Mouse (Mus musculus) forebrain, embryonic 10.5 days (tissue): ENCODE data around the gene Erv3. TPM values are rescaled to one million over a fixed set of nuclear protein-coding genes. Genes with fewer than 3 reads are reported as not detected.
"Not testable (repeated sequence)": the region's sequence is repeated elsewhere in the genome, so short reads cannot be mapped to it uniquely, and the experiment has no call there.

Source experiments
- DNase-seq: peaks from one replicate; pipeline ENCODE4 v3.0.0-alpha.2; 2017; ENCODE audit warnings: low spot score; ENCODE audit errors: extremely low spot score
- H3K27ac ChIP-seq: fragments of 300-500 bp; sonication (generic); 2 replicates; pipeline ENCODE4 v1.5.1; 2016; ENCODE audit warnings: mild to moderate bottlenecking
- H3K27me3 ChIP-seq: fragments of 300-500 bp; sonication (generic); 2 replicates; pipeline ENCODE4 v1.6.1; 2016; ENCODE audit warnings: mild to moderate bottlenecking; ENCODE audit not compliant: poor library complexity, severe bottlenecking
- H3K36me3 ChIP-seq: fragments of 300-500 bp; sonication (generic); replicated peaks from 2 replicates; pipeline ENCODE4 v1.6.1; 2016; ENCODE audit warnings: mild to moderate bottlenecking, moderate library complexity
- H3K4me1 ChIP-seq: fragments of 300-500 bp; sonication (generic); 2 replicates; pipeline ENCODE4 v1.6.1; 2016
- H3K4me3 ChIP-seq: fragments of 300-500 bp; sonication (generic); 2 replicates; pipeline ENCODE4 v1.5.1; 2016; ENCODE audit warnings: mild to moderate bottlenecking, moderate library complexity
- H3K9me3 ChIP-seq: fragments of 300-500 bp; sonication (generic); 2 replicates; pipeline ENCODE4 v1.6.1; 2016; ENCODE audit warnings: mild to moderate bottlenecking, moderate library complexity
- WGBS: fragments of 180-500 bp; shearing (Covaris S2); methylation state at CpG from one replicate; pipeline ENCODE4 v1.1.7; 2016; 5-methylcytosine and 5-hydroxymethylcytosine counted together
- polyA plus RNA-seq: library from polyadenylated mRNA; unstranded; fragments of >200 nt; fragmentation: Nextera tagmentation; extraction: Ambion mirVana; gene quantifications from 2 replicates; pipeline ENCODE4 v1.2.1, GENCODE M21; 2016

Gene Erv3
- polyA plus RNA-seq, 1 experiment from 2014 or later, result not detected

DNA sequence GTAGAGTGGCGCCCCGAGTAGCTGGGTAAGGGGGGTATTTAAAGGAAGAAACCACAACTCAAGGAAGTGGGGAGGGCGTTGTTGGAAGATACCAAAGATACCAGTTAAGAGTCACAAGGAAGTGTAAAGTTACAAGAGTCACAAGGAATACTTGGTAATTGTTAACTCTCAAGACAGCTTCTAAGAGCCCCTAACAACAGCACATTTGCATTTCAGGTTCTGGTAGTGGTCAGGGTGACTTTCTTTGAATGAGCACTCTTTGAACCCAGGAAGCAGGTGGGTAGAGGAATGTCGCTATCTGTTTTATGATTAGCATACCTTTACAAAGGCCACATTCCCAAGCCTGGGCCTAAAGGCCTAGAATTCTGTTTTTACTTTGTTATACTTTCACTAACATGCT is 28.6 kb downstream of the Erv3 start:
- H3K9me3 ChIP-seq, result peaks cover 15% of the 10 kb centered on the region
- WGBS, result 84% methylated on average over 4 of the region's 4 CpGs
- H3K4me3 ChIP-seq, H3K27me3 ChIP-seq, H3K27ac ChIP-seq, DNase-seq, H3K36me3 ChIP-seq, H3K4me1 ChIP-seq: not testable (repeated sequence)

DNA sequence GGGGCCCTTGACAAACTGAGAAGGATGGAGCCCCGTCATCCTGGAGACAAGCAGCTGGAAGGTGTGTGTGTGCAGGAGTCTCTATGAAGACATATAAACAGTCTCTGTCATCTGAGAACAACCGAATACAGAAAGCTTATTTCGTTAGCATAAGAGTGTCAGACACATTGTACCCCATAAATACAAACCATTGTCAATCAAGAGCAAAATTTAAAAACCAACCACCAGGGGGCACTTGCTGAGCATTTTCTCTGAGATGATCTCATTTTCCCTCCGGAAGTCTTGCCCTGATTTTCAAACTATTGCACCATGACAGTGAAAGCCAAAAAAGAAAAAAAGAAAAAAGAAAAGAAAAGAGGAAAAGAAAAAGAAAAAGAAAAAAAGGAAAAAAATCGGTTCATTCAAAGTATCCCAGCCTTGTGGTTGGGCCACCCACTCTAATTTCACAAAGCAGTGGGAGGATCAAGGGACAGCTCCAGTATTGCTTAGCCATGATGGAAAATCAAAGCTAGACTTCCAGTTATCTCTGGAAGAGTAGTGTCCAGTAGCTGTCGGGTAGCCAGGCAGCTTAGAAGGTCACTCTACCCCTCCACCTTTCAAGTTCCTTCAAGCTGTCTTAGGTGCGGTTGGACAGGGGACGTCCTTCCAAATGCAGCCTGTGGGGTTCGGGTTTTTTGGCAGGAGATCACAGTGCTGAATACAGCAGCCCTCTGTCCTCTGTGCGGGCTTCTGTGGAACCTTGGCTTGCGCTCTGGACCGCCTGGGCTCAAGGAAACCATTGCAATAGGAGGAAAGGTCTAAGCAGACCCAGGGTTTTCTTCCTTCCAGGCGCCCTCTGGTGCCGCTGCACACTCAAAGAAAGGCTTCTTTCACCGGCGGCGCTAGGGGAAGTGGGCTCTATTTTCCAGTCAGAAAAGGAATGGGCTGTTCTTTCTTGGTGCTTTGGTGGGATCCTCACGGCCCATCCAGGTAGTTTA is 31.3 kb downstream of the Erv3 start:
- peaks cover 4% of the 10 kb centered on the region; the same call in 1 of the 2 replicates for H3K9me3 ChIP-seq
- H3K36me3 ChIP-seq, result no peaks in the 10 kb centered on the region
- H3K4me1 ChIP-seq, result peaks cover 8% of the 10 kb centered on the region
- no peaks in the 10 kb centered on the region for H3K27me3 ChIP-seq
- peak overlapping the region; percentile 16; the same call in 1 of the 2 replicates for H3K4me3 ChIP-seq
- no peak for DNase-seq
- H3K27ac ChIP-seq, result peak overlapping the region; percentile 44; the same call in 1 of the 2 replicates
- WGBS, result 42% methylated on average over 18 of the region's 18 CpGs

DNA sequence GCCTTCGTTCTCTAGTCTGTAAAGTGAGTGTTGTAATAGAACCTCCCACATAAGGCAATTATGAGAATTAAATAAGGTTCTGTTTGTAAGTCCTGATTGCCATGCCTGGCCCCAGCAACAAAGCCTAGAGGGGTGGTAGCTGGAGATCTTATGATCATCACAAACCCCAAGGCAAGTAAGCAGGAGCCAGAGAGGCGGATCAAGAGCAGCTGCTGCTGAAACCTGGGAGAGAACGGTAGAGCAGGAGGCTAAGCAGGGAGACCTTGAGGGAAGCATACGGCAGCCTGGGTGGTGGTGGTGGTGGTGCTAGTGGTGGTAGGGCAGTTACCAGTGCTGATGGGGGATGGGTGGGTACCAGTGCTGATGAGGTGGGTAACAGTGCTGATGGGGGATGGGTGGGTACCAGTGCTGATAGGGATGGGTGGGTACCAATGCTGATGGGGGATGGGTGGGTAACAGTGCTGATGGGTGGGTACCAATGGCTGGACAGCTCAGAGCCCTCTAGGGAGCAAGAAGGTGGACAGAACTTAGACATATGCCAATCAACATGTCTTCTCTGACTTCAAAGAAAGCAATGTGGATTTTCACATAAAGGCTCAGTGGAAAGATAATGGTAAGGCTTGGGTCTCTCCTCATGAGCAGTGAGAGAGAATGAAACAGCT is 32.4 kb downstream of the Erv3 start:
- 80% methylated on average over 4 of the region's 4 CpGs for WGBS
- Histone ChIP-seq H3K27me3 (no peaks in the 10 kb centered on the region), H3K27ac (no peak overlapping the region), H3K36me3 (no peaks in the 10 kb centered on the region), H3K4me3 (no peak overlapping the region), H3K4me1 (peaks cover 8% of the 10 kb centered on the region), H3K9me3 (no peaks in the 10 kb centered on the region; the same call in 1 of the 2 replicates)
- no peak for DNase-seq

GRCm38 (mm10) chr2:131825498-131825897 is 34.0 kb downstream of the Erv3 start:
- 72% methylated on average over 2 of the region's 2 CpGs for WGBS

DNA sequence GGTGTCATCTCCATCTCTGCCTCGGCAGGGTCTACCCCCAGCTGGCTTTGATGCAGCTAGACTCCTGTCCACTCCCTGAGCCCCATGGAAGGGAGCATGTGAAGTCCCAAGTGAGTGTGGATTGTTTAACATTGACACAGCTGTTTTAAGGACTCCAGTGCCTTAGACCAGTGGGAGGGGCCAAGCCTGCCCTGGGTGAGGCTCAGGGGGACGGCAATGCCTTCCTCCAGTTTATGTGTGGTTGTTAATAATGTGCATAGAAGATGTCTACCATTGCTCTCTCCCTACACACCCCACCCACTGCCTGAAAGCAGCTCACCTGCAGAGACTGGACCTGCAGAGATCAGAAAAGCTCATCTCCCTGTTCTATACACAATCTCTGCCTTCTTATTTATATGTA is 35.6 kb downstream of the Erv3 start:
- Histone ChIP-seq H3K4me1 (peaks cover 18% of the 10 kb centered on the region), H3K27me3 (no peaks in the 10 kb centered on the region), H3K27ac (no peak overlapping the region), H3K36me3 (no peaks in the 10 kb centered on the region), H3K9me3 (no peaks in the 10 kb centered on the region), H3K4me3 (no peak overlapping the region)
- no peak for DNase-seq
- WGBS, result 69% methylated on average over 2 of the region's 2 CpGs

More at GRCm38 (mm10) chr2:131825498-131825897, 34.0 kb downstream of the Erv3 start:
- DNase-seq, result no peak
- no peaks in the 10 kb centered on the region for H3K36me3 ChIP-seq
- no peak overlapping the region for H3K27ac ChIP-seq
- no peak overlapping the region for H3K4me3 ChIP-seq
- no peaks in the 10 kb centered on the region; the same call in 1 of the 2 replicates for H3K9me3 ChIP-seq
- peaks cover 15% of the 10 kb centered on the region for H3K4me1 ChIP-seq
- no peaks in the 10 kb centered on the region for H3K27me3 ChIP-seq

DNA sequence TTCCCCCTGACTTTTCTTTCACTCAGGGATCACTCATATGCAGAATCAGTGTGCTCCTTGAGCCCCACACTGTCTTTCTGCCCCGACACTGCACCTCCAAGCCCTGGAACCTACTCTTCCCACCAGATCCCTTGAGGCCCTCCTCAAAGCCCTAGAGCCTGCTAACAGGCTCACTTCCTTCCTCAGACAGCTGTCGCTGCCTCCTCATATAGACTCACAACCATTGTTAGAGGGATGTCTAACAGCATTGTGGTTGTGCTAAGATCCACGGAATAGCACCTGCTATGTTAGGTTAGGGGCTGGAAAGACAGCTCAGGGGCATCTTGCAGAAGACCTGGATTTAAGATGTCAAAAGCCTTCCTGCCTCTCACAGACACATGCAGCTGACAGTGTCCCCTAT is 37.1 kb downstream of the Erv3 start:
- WGBS, result 81% methylated on average over 3 of the region's 3 CpGs
- DNase-seq, result no peak
- Histone ChIP-seq H3K9me3 (no peaks in the 10 kb centered on the region), H3K4me3 (no peak overlapping the region), H3K27me3 (no peaks in the 10 kb centered on the region), H3K36me3 (no peaks in the 10 kb centered on the region), H3K4me1 (peaks cover 10% of the 10 kb centered on the region; the same call in 1 of the 2 replicates), H3K27ac (no peak overlapping the region)

- Histone ChIP-seq H3K4me1 (peaks cover 10% of the 10 kb centered on the region; the same call in 1 of the 2 replicates), H3K27me3 (no peaks in the 10 kb centered on the region), H3K36me3 (no peaks in the 10 kb centered on the region), H3K27ac (no peak overlapping the region), H3K4me3 (no peak overlapping the region), H3K9me3 (no peaks in the 10 kb centered on the region)
- 79% methylated on average over 3 of the region's 3 CpGs for WGBS
- DNase-seq, result no peak
Observed at GRCm38 (mm10) chr2:131821708-131821990, 37.9 kb downstream of the Erv3 start.

GRCm38 (mm10) chr2:131820932-131821707 is 38.4 kb downstream of the Erv3 start:
- Histone ChIP-seq H3K4me3 (peak overlapping the region; percentile 31; the same call in 1 of the 2 replicates), H3K36me3 (no peaks in the 10 kb centered on the region), H3K4me1 (peaks cover 10% of the 10 kb centered on the region; the same call in 1 of the 2 replicates), H3K27me3 (no peaks in the 10 kb centered on the region), H3K9me3 (no peaks in the 10 kb centered on the region), H3K27ac (no peak overlapping the region)
- 30% methylated on average over 6 of the region's 6 CpGs for WGBS
- DNase-seq, result peak; percentile 67

DNA sequence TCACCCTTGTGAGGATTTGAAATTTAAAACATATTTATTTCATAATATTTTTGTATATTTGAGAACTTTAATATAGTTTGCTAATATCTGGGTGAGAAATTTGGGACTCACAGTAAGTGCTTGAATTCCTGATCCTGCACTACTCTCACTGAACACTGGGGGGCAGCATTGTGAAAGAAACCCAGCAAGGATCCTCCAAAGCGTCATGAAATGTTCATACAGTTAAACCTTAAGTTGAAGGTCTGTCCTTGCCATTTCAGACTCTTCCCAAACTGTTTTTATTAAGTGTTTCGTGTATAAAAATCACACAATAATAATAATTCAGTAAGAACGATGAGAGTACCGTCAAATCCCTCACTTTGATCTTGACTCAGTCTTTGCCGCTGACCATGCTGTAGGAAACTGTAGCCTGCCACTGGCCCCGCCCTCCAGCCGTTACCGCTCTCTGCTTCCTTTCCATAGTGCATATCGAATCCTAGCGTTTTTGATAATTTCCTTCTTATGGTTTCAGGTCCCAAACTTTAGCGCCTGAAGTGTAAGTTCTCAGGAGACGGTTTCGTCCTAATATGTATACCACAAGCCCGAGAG is 39.4 kb downstream of the Erv3 start:
- peaks cover 10% of the 10 kb centered on the region; the same call in 1 of the 2 replicates for H3K4me1 ChIP-seq
- no peaks in the 10 kb centered on the region for H3K36me3 ChIP-seq
- 24% methylated on average over 14 of the region's 14 CpGs for WGBS
- H3K27ac ChIP-seq, result 0 out of 2 replicates have a peak overlapping the region, but pooled peaks have one; percentile 0
- H3K9me3 ChIP-seq, result no peaks in the 10 kb centered on the region
- H3K4me3 ChIP-seq, result peak overlapping the region; percentile 31
- H3K27me3 ChIP-seq, result peaks cover under 1% of the 10 kb centered on the region; the same call in 1 of the 2 replicates
- peak; percentile 84 for DNase-seq

GRCm38 (mm10) chr2:131814327-131814726 is 45.2 kb downstream of the Erv3 start:
- H3K4me3 ChIP-seq, result no peak overlapping the region
- no peaks in the 10 kb centered on the region for H3K9me3 ChIP-seq
- no peak overlapping the region for H3K27ac ChIP-seq
- H3K4me1 ChIP-seq, result no peaks in the 10 kb centered on the region
- no peak for DNase-seq
- H3K36me3 ChIP-seq, result no peaks in the 10 kb centered on the region
- WGBS, result 85% methylated on average over 10 of the region's 10 CpGs
- peaks cover 37% of the 10 kb centered on the region for H3K27me3 ChIP-seq

DNA sequence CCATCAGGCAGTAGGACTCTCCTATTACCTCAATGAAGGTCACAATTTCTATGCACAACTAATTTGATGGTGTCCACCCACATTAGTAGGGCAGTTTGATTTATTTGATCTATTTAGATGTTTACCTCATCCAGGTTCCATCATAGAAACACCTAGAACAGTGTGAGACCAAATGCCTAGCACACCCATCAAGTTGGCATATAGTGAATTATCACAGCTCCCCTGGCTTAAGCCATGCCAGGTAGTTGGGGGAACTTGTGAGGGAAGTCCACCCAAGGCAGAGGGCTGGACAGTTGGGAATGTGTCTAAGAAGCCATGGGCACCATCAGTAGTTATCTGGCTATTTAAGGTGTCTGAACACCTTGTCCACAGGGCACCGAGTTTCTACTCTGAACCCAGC is 46.1 kb downstream of the Erv3 start:
- no peaks in the 10 kb centered on the region for H3K36me3 ChIP-seq
- peaks cover 37% of the 10 kb centered on the region for H3K27me3 ChIP-seq
- no peak overlapping the region for H3K27ac ChIP-seq
- DNase-seq, result no peak
- H3K4me3 ChIP-seq, result no peak overlapping the region
- no peaks in the 10 kb centered on the region for H3K9me3 ChIP-seq
- WGBS, result 80% methylated on average over 1 of the region's 1 CpGs
- H3K4me1 ChIP-seq, result peaks cover 8% of the 10 kb centered on the region

- Histone ChIP-seq H3K4me3 (no peak overlapping the region), H3K27me3 (peaks cover 37% of the 10 kb centered on the region), H3K36me3 (no peaks in the 10 kb centered on the region), H3K4me1 (peaks cover 12% of the 10 kb centered on the region), H3K27ac (no peak overlapping the region), H3K9me3 (no peaks in the 10 kb centered on the region)
- peak; percentile 82 for DNase-seq
- 18% methylated on average over 23 of the region's 23 CpGs for WGBS
Observed at GRCm38 (mm10) chr2:131812480-131813137, 46.9 kb downstream of the Erv3 start.
